Mouse (Mus musculus) frontal cortex, adult (tissue): ENCODE results near the gene Ppfia1.

Source experiments
- ATAC-seq: cut with Nextera tagmentation; 2 replicates; pipeline ENCODE4 v1.9.2; 2017; ENCODE audit warnings: mild to moderate bottlenecking, moderate library complexity, mixed read lengths; ENCODE audit not compliant: low TSS enrichment

The Ppfia1 gene

DNA sequence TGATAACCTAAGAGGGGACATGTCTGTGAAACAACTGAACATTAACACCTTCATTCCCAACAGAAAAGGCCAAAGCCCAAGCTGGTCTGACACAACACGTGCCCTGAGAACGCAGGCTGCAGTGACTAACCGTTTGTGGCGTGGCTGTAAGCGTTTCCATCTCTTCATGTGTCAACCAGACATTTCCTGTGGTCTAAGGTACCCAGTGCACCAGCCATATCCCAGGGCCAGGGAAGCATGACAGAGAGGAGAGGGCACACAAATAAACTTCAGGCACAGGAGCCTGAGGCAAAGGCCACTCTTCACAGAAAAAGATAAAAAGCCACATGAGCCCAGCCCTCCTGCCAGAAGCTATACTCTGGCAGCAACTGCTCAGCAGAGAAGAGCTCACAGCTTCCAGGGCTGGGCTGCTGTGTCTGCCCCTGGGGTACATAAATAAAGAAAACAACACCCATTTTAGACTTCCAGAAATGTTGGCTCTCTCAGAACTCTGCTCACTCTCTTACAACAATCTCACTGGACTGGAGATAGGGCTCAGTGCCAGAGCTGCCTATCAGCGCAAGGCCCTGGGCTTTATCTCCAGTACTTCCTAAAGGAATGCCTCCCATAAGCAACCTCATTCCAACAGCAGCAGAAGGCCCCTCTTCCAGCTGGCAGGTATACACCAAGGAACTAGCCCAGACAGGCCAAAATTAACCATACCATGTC is 64.3 kb downstream of the Ppfia1 start:
- ATAC-seq: no peak

DNA sequence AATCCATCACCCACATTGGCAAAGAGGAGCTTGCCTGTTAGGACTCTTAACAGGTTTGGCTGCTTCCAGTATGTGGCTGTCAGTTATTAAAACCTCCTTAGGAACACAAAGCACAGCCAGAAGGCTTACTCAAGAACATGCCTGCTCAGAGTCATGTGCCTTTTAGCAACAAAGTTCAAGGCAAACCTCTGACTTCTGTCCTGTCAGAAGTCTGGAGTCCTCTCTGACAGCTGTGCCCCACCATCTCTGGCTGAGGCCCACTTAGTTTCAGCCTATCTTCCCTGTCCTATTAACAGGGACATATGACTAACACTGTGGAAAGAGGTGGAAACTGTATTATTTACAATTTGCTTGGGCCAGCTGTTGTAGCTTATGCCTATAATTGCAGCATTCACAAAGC is 73.2 kb downstream of the Ppfia1 start:
- no peak for ATAC-seq

DNA sequence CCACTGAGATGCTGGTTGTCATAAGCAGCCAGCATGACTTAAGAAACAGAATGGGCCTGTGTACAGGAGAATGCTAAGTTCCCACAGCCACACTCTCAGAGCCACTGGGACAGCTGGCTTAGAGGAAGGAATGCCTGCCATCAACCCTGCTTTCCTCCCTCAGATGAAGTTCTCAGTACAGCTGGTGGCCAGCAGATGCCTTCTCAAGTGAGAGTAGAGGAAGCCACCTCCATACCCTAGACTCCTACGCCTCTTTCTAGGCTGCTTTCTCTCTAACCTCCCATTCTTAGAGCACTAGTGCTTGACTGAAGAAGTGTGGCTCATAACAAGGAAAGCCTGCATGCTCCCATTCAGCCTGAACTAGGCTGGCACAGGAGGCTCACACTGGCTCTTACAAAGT is 74.0 kb downstream of the Ppfia1 start:
- ATAC-seq: peak; percentile 97

GRCm38 (mm10) chr7:144475741-144476140 is 77.8 kb downstream of the Ppfia1 start:
- ATAC-seq: no peak

GRCm38 (mm10) chr7:144473486-144473885 is 80.0 kb downstream of the Ppfia1 start:
- ATAC-seq: no peak

- no peak for ATAC-seq
Measured at GRCm38 (mm10) chr7:144471103-144471502, 82.4 kb downstream of the Ppfia1 start.

DNA sequence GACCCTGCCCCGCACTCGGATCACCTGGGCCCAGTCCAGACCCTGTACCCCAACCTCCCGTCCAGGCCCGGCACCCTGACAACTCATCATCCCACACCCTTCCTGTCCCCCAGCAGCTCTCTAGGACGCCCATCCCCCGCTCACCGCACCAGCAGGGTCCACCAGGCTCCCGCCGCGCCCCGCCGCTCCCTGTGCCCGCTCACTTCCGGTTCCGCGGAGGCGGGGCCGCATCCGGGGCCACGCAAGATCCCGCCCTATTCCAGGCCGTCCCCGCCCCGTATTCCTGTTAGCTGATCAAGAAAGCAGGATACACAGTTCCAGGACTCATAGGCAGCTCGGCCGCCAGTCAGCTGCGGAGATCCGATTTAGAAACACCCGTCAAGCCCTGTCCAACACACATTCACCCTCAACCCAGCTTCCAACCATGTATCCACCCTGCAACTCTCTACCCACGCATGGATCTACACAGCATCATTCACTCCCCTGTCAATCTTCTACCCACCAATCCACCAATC is 82.9 kb downstream of the Ppfia1 start, which contains the start of gene Cttn:
Gene Cttn, minus strand, starts transcription at position 465 of the 515 bp plus-strand sequence.
- peak; percentile 90 for ATAC-seq

- no peak for ATAC-seq
Measured at GRCm38 (mm10) chr7:144469908-144470544, 83.5 kb downstream of the Ppfia1 start.

- no peak for ATAC-seq
Measured at GRCm38 (mm10) chr7:144469181-144469641, 84.3 kb downstream of the Ppfia1 start.

- no peak for ATAC-seq
Measured at GRCm38 (mm10) chr7:144468741-144469140, 84.8 kb downstream of the Ppfia1 start.

DNA sequence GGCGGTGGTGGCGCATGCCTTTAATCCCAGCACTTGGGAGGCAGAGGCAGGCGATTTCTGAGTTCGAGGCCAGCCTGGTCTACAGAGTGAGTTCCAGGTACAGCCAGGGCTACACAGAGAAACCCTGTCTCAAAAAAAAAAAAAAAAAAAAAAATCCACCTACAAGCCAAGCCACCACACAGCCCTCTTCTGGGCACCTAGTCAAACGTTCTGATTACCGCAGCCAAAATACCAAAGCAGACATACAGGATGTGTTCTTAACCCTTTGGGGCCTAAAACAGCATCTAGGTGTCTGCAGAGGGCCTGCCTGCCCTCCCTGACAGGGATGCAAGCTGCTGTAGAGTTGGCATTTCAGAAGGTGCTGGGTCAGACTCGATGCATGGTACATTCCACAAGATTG is 91.0 kb downstream of the Ppfia1 start:
- no peak for ATAC-seq

DNA sequence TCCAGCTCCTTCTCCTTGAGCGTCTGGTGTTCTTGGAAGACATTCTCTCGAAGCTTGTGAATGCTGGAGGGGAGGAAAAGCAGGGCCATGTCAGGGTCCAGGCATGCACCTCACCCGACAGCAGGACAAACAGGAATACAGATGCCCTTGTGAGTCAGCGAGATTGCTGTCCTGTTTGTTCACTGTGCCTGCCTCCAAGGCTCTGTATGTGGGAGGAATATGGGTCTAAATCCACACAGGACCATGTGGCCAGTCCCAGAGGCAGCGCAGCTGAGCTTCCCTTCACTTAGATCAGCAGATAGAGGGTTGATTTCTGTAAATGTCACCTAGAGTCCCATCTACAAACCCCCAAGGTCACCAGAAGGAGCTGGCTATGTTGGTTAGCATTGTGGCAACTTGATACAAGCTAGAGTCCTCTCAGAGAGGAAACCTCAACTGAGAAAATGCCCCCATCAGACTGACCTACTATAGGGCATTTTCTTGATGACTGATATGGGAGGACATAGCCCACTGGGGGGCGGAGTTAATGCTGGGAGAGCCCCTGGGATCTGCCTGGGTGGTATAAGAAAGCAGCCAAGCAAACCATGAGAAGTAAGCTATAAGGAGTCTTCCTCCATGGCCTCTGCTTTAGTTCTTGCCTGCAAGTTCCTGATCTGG is 92.2 kb downstream of the Ppfia1 start:
- ATAC-seq: peak; percentile 25; the same call in 1 of the 2 replicates

DNA sequence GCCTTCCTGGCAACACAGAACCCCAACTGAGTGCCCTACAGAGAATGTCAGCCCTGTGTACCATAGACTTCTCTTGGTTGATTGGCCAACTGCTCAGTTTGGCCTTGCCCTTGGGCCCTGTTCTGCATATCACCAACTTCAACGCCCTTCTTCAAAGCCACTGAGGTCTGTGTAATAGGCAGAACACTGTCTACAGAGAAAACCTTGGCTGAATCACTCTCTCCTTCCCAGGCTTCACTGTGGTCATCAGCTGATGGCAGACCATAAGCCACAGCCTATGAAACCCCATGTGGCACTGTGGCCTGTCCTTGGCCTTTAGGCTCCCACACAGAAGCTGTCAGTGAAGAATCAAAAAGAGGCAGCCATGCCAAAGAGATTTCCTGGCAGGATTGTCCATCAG is 94.6 kb downstream of the Ppfia1 start:
- no peak for ATAC-seq

DNA sequence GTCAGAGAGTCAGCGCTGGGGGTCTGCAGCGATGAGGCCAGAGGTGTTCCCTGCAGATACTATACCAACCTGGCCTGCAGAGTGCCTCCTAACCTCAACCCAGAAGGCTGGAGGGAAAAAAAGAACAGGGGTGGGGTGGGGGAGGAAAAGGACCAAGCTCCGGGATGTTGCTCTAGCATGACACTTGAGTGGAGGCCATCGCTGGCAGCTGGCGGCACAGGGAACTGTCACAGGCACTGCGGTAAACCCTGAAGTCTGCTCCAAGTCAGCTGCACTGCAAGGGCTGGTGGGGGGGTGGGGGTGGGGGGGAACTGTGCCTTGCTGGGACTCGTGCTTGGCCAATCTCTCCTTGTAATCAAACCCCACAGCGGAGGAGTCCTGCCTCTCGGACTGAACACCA is 102.9 kb downstream of the Ppfia1 start:
- no peak for ATAC-seq

GRCm38 (mm10) chr7:144449637-144450570 is 103.6 kb downstream of the Ppfia1 start:
- peak; percentile 55; the same call in 1 of the 2 replicates for ATAC-seq

GRCm38 (mm10) chr7:144448186-144448585 is 105.3 kb downstream of the Ppfia1 start:
- ATAC-seq: no peak

GRCm38 (mm10) chr7:144447146-144447545 is 106.4 kb downstream of the Ppfia1 start:
- no peak for ATAC-seq

DNA sequence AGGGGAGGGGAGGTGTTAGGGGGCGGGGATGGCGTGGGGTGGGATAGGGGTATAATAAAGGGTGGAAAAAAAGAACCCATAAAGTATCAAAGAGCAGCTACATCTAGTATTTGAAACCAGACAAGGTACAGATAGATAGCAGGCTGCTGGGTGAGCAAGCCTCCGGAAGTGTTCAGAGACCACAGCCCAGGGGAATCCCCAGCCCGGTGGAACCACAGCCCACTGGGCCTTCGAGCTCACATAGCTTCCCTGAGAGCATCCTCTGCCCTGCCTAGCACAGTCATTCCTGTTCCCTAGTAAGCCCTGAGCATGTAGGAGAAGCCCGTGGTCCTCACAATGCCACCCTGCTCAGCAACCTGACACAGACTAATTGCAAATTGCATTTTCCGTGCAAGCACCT is 108.7 kb downstream of the Ppfia1 start:
- no peak for ATAC-seq

- no peak for ATAC-seq
Measured at GRCm38 (mm10) chr7:144441976-144442375, 111.6 kb downstream of the Ppfia1 start.

GRCm38 (mm10) chr7:144441466-144441865 is 112.1 kb downstream of the Ppfia1 start:
- peak; percentile 65; the same call in 1 of the 2 replicates for ATAC-seq

DNA sequence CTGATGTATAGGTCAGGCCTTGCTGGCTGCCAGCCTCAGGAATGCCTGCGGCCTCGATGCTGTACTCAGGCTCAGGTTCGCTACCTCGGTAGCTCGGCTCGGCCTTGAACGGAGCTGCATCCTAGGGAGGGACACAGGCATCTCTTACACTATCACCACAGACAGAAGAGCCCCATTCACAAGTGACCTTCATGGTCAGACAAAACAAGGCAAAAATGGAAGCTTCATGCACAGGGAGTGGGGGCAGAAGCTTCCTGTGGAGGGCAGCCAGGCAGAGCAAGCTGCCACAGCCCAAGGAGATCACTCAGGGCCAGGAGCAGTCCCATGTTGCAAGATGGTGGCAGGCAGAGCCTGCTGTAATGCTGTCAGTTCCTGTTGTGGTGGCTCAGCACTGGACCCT is 114.7 kb downstream of the Ppfia1 start:
- ATAC-seq: no peak
